Mouse (Mus musculus) thymus, adult 2 months (tissue): Measurements from ENCODE around the gene Dnah8.

Experiments
- CTCF ChIP-seq: fragments of 200-500 bp; IDR thresholded peaks from 2 replicates; pipeline ENCODE4 v1.5.1; 2012; ENCODE audit warnings: mild to moderate bottlenecking, control low read depth, low read length, moderate library complexity, borderline replicate concordance; ENCODE audit not compliant: control insufficient read depth, poor library complexity, insufficient read depth; ENCODE audit errors: extremely low read depth
- POLR2A ChIP-seq: fragments of 200-500 bp; IDR thresholded peaks from 2 replicates; pipeline ENCODE4 v1.6.1; 2012; ENCODE audit warnings: mild to moderate bottlenecking, low read length, control low read depth, moderate library complexity; ENCODE audit not compliant: control insufficient read depth, poor library complexity, insufficient read depth; ENCODE audit errors: extremely low read depth

GRCm38 (mm10) chr17:30681604-30682003, 57.5 kb downstream of the Dnah8 start:
- TF ChIP-seq CTCF (peak; percentile 68; the same call in 1 of the 2 replicates), POLR2A (no peak)
